Mouse (Mus musculus): ENCODE measurements around the gene Cd180.

- TF ChIP-seq EP300 (IDR thresholded peaks at IDR 0.05; ENCODE audit: low read depth) (no peak), CTCF (IDR thresholded peaks at IDR 0.05; ENCODE audit: low read depth) (no peak)
These were observed 46.6 kb downstream of the Cd180 start for GRCm38 (mm10) chr13:102739720-102740535.

Data from liver, embryonic 14.5 days (tissue).